Mouse (Mus musculus) left cerebral cortex, adult 2 months (tissue): ENCODE data around the gene Rtl10. TPM values are rescaled to one million over a fixed set of nuclear protein-coding genes. Genes with fewer than 3 reads are reported as not detected.
"Not testable (repeated sequence)": the region's sequence is repeated elsewhere in the genome, so short reads cannot be mapped to it uniquely, and the experiment has no call there.

Source experiments
- DNase-seq, 2 experiments: peaks; one replicate each; pipeline ENCODE4 v3.0.0; 2021 to 2022; ENCODE audit warnings: low spot score in 2 of 2, mixed read lengths in 1 of 2; ENCODE audit errors: extremely low spot score in 1 of 2
- H3K27ac ChIP-seq: fragments of 200-600 bp; 2 replicates; pipeline ENCODE4 v1.8.1; 2022
- H3K4me3 ChIP-seq: fragments of 200-600 bp; 2 replicates; pipeline ENCODE4 v1.8.1; 2022
- CTCF ChIP-seq: fragments of 200-600 bp; IDR thresholded peaks from 2 replicates; pipeline ENCODE4 v1.8.1; 2022; ENCODE audit warnings: antibody characterized with exemption, mild to moderate bottlenecking, moderate library complexity
- intact Hi-C: fragments of 180-260 bp; cut with DNase I; formaldehyde crosslinking; loops from one replicate; pipeline ENCODE4 v1.15.1; 2025
- total RNA-seq, 2 experiments: library from RNA; stranded (reverse); gene quantifications; 2 replicates each; pipeline ENCODE4 v1.2.3; 2021

Rtl10 gene
- total RNA-seq, 2 experiments from 2014 or later: 7.1 to 10.7 TPM

GRCm38 (mm10) chr16:18518091-18518490 lies 19.4 kb downstream of the Rtl10 start:
- peak; percentile 26 to 44 for DNase-seq
- intact Hi-C loops: loop anchor here (1.0 kb wide), 1 partner anchor 75 kb away; no protein-coding TSS in a partner anchor
- H3K27ac ChIP-seq: no peak overlapping the region
- no peak overlapping the region for H3K4me3 ChIP-seq
- TF ChIP-seq CTCF: peak; percentile 48

- DNase-seq: no peak
- Histone ChIP-seq H3K27ac (no peak overlapping the region), H3K4me3 (no peak overlapping the region)
- intact Hi-C loops: no loop called here
- no peak for TF ChIP-seq CTCF
Measured at GRCm38 (mm10) chr16:18523563-18524245, 25.0 kb downstream of the Rtl10 start.

GRCm38 (mm10) chr16:18528656-18529055 lies 30.0 kb downstream of the Rtl10 start:
- TF ChIP-seq CTCF: no peak
- no peak overlapping the region for H3K27ac ChIP-seq
- DNase-seq: no peak
- intact Hi-C loops: no loop called here
- H3K4me3 ChIP-seq: no peak overlapping the region

- H3K4me3 ChIP-seq, DNase-seq, intact Hi-C loops, H3K27ac ChIP-seq: not testable (repeated sequence)
Measured at GRCm38 (mm10) chr16:18533061-18533460, 34.4 kb downstream of the Rtl10 start.

GRCm38 (mm10) chr16:18537407-18537990 lies 38.8 kb downstream of the Rtl10 start:
- DNase-seq: no peak
- Histone ChIP-seq H3K27ac (no peak overlapping the region), H3K4me3 (no peak overlapping the region)
- no peak for TF ChIP-seq CTCF
- intact Hi-C loops: no loop called here

GRCm38 (mm10) chr16:18539281-18539680 lies 40.6 kb downstream of the Rtl10 start:
- no peak overlapping the region for H3K4me3 ChIP-seq
- no peak for TF ChIP-seq CTCF
- intact Hi-C loops: no loop called here
- H3K27ac ChIP-seq: no peak overlapping the region
- no peak for DNase-seq

GRCm38 (mm10) chr16:18543151-18543829 lies 44.6 kb downstream of the Rtl10 start:
- no peak for TF ChIP-seq CTCF
- no peak for DNase-seq
- Histone ChIP-seq H3K27ac (no peak overlapping the region), H3K4me3 (no peak overlapping the region)
- intact Hi-C loops: no loop called here

GRCm38 (mm10) chr16:18547891-18548290 lies 49.2 kb downstream of the Rtl10 start:
- H3K27ac ChIP-seq: no peak overlapping the region

More at GRCm38 (mm10) chr16:18547891-18548290, 49.2 kb downstream of the Rtl10 start:
- no peak for TF ChIP-seq CTCF
- intact Hi-C loops: no loop called here
- DNase-seq: no peak
- no peak overlapping the region for H3K4me3 ChIP-seq

Other genes with a start within 250 kb of the Rtl10 start
- gene Gm49776, start 240.6 kb upstream of the Rtl10 start, total RNA-seq: not detected
- gene Dgcr8, start 209.7 kb upstream of the Rtl10 start, total RNA-seq: 10 to 100 TPM; 41.1 to 41.8 TPM
- 100 to 1,000 TPM; 154 to 158 TPM for gene Tango2, start 150.8 kb upstream of the Rtl10 start, total RNA-seq
- gene Arvcf, start 150.7 kb upstream of the Rtl10 start, total RNA-seq: 10 to 100 TPM; 39.1 to 50.4 TPM
- gene Txnrd2, start 72.5 kb upstream of the Rtl10 start, total RNA-seq: 10 to 100 TPM; 18.2 to 22.5 TPM
- 10 to 100 TPM; 87.2 to 87.6 TPM for gene Comt, start 72.0 kb upstream of the Rtl10 start, total RNA-seq
- gene Gnb1l, start 188 bp upstream of the Rtl10 start, total RNA-seq: 1 to 10 TPM; 6.0 to 6.5 TPM
- 1 to 10 TPM; 1.1 to 2.0 TPM for gene Tbx1, start 91.8 kb downstream of the Rtl10 start, total RNA-seq
- 1 to 10 TPM; 1.1 to 1.8 TPM for gene Gp1bb, start 123.5 kb downstream of the Rtl10 start, total RNA-seq
- gene Gm49601, start 127.5 kb downstream of the Rtl10 start, total RNA-seq: 100 to 1,000 TPM; 260 to 297 TPM
- 100 to 1,000 TPM; 801 to 836 TPM for gene Sept5, start 131.1 kb downstream of the Rtl10 start, total RNA-seq